Mouse (Mus musculus) CH12.LX (cell line): ENCODE measurements around the gene Sall4. TPM values are rescaled to one million over a fixed set of nuclear protein-coding genes. Genes with fewer than 3 reads are reported as not detected.

Source experiments
- DNase-seq: peaks from one replicate; pipeline ENCODE4 v3.0.0-alpha.2; 2013; ENCODE audit errors: extremely low read depth
- H3K27ac ChIP-seq: 2 replicates; pipeline ENCODE4 v1.5.1; 2012; ENCODE audit warnings: low read depth, mild to moderate bottlenecking, control low read depth, moderate library complexity; ENCODE audit not compliant: insufficient read depth
- H3K27me3 ChIP-seq: replicated peaks from 2 replicates; pipeline ENCODE3; 2012; ENCODE audit warnings: inconsistent platforms
- H3K36me3 ChIP-seq, 2 experiments: replicated peaks in 1 of 2; 2 replicates each; pipeline versions ENCODE3 to v1.6.1; 2012; ENCODE audit warnings: inconsistent platforms in 1 of 2, low read length in 1 of 2, mild to moderate bottlenecking in 1 of 2, mixed read lengths in 1 of 2, moderate library complexity in 1 of 2; ENCODE audit not compliant: control insufficient read depth in 1 of 2, insufficient read depth in 1 of 2
- H3K4me1 ChIP-seq, 2 experiments: 2 replicates each; pipeline ENCODE4 v1.6.1; 2012; ENCODE audit warnings: inconsistent platforms in 1 of 2, moderate library complexity in 1 of 2; ENCODE audit not compliant: insufficient read depth in 2 of 2, control insufficient read depth in 1 of 2
- H3K4me2 ChIP-seq: 2 replicates; pipeline ENCODE4 v1.6.1; 2012; ENCODE audit warnings: low read depth, mild to moderate bottlenecking, control low read depth; ENCODE audit not compliant: poor library complexity, insufficient read depth, severe bottlenecking
- H3K4me3 ChIP-seq, 3 experiments: fragments of 150-350 bp in 1 of 3; sonication (generic) in 1 of 3; replicated peaks in 1 of 3; 2 replicates each; pipeline versions ENCODE3 to v1.5.1; 2011 to 2012; ENCODE audit warnings: low read depth in 2 of 3, low read length in 2 of 3, mild to moderate bottlenecking in 2 of 3, moderate library complexity in 2 of 3, control low read depth in 1 of 3, improper control_type of control experiment in 1 of 3, inconsistent platforms in 1 of 3, mixed read lengths in 1 of 3; ENCODE audit not compliant: poor library complexity in 1 of 3
- H3K79me2 ChIP-seq: replicated peaks from 2 replicates; pipeline ENCODE4 v1.6.1; 2012; ENCODE audit warnings: mild to moderate bottlenecking, moderate library complexity; ENCODE audit not compliant: control insufficient read depth, poor library complexity, insufficient read depth, severe bottlenecking; ENCODE audit errors: extremely low read depth
- H3K9ac ChIP-seq: 2 replicates; pipeline ENCODE4 v1.6.1; 2012; ENCODE audit warnings: low read depth, mild to moderate bottlenecking, control low read depth, moderate library complexity; ENCODE audit not compliant: insufficient read depth
- H3K9me3 ChIP-seq: replicated peaks from 2 replicates; pipeline ENCODE3; 2012; ENCODE audit warnings: low read length, inconsistent platforms, mixed read lengths
- BHLHE40 ChIP-seq: IDR thresholded peaks from 2 replicates; pipeline ENCODE4 v1.6.1; 2011; ENCODE audit warnings: mild to moderate bottlenecking, low read depth, low read length, improper control_type of control experiment
- CTCF ChIP-seq, 2 experiments: IDR thresholded peaks in 1 of 2; conservative IDR thresholded peaks in 1 of 2; 2 replicates each; pipeline ENCODE4 v1.5.1; 2011 to 2012; ENCODE audit warnings: low read depth in 2 of 2, low read length in 2 of 2, improper control_type of control experiment in 1 of 2, inconsistent platforms in 1 of 2, mild to moderate bottlenecking in 1 of 2, moderate library complexity in 1 of 2
- ELF1 ChIP-seq: IDR thresholded peaks from 2 replicates; pipeline ENCODE4 v1.6.1; 2014; ENCODE audit warnings: low read depth, mild to moderate bottlenecking, inconsistent platforms, low read length, improper control_type of control experiment
- EP300 ChIP-seq: IDR thresholded peaks from 2 replicates; pipeline ENCODE4 v1.6.1; 2011; ENCODE audit warnings: low read length, improper control_type of control experiment
- ETS1 ChIP-seq: conservative IDR thresholded peaks from 2 replicates; pipeline ENCODE4 v1.6.1; 2012; ENCODE audit warnings: low read depth, mild to moderate bottlenecking, inconsistent platforms, low read length, improper control_type of control experiment, moderate library complexity
- GABPA ChIP-seq: IDR thresholded peaks from 2 replicates; pipeline ENCODE4 v1.6.1; 2012; ENCODE audit warnings: low read depth, low read length, improper control_type of control experiment, inconsistent platforms; ENCODE audit not compliant: insufficient replicate concordance
- HCFC1 ChIP-seq: IDR thresholded peaks from 2 replicates; pipeline ENCODE4 v1.6.1; 2012; ENCODE audit warnings: low read depth, mild to moderate bottlenecking, inconsistent platforms, low read length, improper control_type of control experiment
- IRF4 ChIP-seq: IDR thresholded peaks from 2 replicates; pipeline ENCODE4 v1.6.1; 2014; ENCODE audit warnings: low read depth, mild to moderate bottlenecking, inconsistent platforms, low read length, improper control_type of control experiment
- JUN ChIP-seq: IDR thresholded peaks from 2 replicates; pipeline ENCODE4 v1.6.1; 2011; ENCODE audit warnings: low read depth, mild to moderate bottlenecking, low read length, improper control_type of control experiment, moderate library complexity; ENCODE audit not compliant: insufficient read depth
- JUND ChIP-seq: conservative IDR thresholded peaks from 2 replicates; pipeline ENCODE4 v1.6.1; 2011; ENCODE audit warnings: low read depth, low read length, improper control_type of control experiment
- KAT2A ChIP-seq: IDR thresholded peaks from 2 replicates; pipeline ENCODE4 v1.6.1; 2012; ENCODE audit warnings: low read length, improper control_type of control experiment, inconsistent platforms; ENCODE audit not compliant: insufficient replicate concordance
- MAFK ChIP-seq: IDR thresholded peaks from 2 replicates; pipeline ENCODE4 v1.6.1; 2011; ENCODE audit warnings: low read length, improper control_type of control experiment; ENCODE audit not compliant: insufficient replicate concordance
- MAX ChIP-seq: IDR thresholded peaks from 2 replicates; pipeline ENCODE4 v1.6.1; 2011; ENCODE audit warnings: low read length, improper control_type of control experiment
- MAZ ChIP-seq: IDR thresholded peaks from 2 replicates; pipeline ENCODE4 v1.6.1; 2012; ENCODE audit warnings: low read depth, mild to moderate bottlenecking, inconsistent platforms, low read length, improper control_type of control experiment, moderate library complexity
- MEF2A ChIP-seq: IDR thresholded peaks from 2 replicates; pipeline ENCODE4 v1.6.1; 2014; ENCODE audit warnings: low read depth, mild to moderate bottlenecking, inconsistent platforms, low read length, improper control_type of control experiment, borderline replicate concordance
- NELFE ChIP-seq: IDR thresholded peaks from 2 replicates; pipeline ENCODE4 v1.6.1; 2011; ENCODE audit warnings: low read depth, low read length, improper control_type of control experiment
- POLR2A ChIP-seq: IDR thresholded peaks from 2 replicates; pipeline ENCODE4 v1.6.1; 2011; ENCODE audit warnings: low read depth, mild to moderate bottlenecking, improper control_type of control experiment, low read length
- POLR2AphosphoS2 ChIP-seq: IDR thresholded peaks from 2 replicates; pipeline ENCODE4 v1.6.1; 2011; ENCODE audit warnings: low read depth, low read length, improper control_type of control experiment
- RCOR1 ChIP-seq: conservative IDR thresholded peaks from 2 replicates; pipeline ENCODE4 v1.6.1; 2012; ENCODE audit warnings: low read depth, mild to moderate bottlenecking, inconsistent platforms, low read length, improper control_type of control experiment
- SIN3A ChIP-seq: IDR thresholded peaks from 2 replicates; pipeline ENCODE4 v1.6.1; 2012; ENCODE audit warnings: low read length, improper control_type of control experiment, inconsistent platforms
- TBP ChIP-seq: conservative IDR thresholded peaks from 2 replicates; pipeline ENCODE4 v1.6.1; 2011; ENCODE audit warnings: low read depth, low read length, improper control_type of control experiment
- TCF12 ChIP-seq: IDR thresholded peaks from 2 replicates; pipeline ENCODE4 v1.6.1; 2014; ENCODE audit warnings: low read depth, mild to moderate bottlenecking, inconsistent platforms, low read length, improper control_type of control experiment
- UBTF ChIP-seq: IDR thresholded peaks from 2 replicates; pipeline ENCODE4 v1.6.1; 2012; ENCODE audit warnings: low read depth, mild to moderate bottlenecking, inconsistent platforms, low read length, improper control_type of control experiment, moderate library complexity
- USF2 ChIP-seq: conservative IDR thresholded peaks from 2 replicates; pipeline ENCODE4 v1.6.1; 2011; ENCODE audit warnings: low read depth, low read length, improper control_type of control experiment
- ZKSCAN1 ChIP-seq: IDR thresholded peaks from 2 replicates; pipeline ENCODE4 v1.6.1; 2012; ENCODE audit warnings: low read depth, inconsistent platforms, low read length, improper control_type of control experiment, borderline replicate concordance
- dilution Hi-C: fragments of 300-500 bp; cut with MboI; formaldehyde crosslinking; loops from 2 replicates; pipeline ENCODE4 v1.14.3; 2020; ENCODE audit warnings: low sequenced_read_pairs; ENCODE audit not compliant: extremely low pct_unique_long_range_greater_than_20kb, extremely low pct_ligation_motif_present
- in situ Hi-C: fragments of 300-500 bp; cut with MboI; formaldehyde crosslinking; loops from 3 replicates; pipeline ENCODE4 v1.14.3; 2019; ENCODE audit warnings: low sequenced_read_pairs, low pct_ligation_motif_present, low pct_unique_long_range_greater_than_20kb, mixed read lengths
- polyA plus RNA-seq: library from polyadenylated mRNA; unstranded; fragments of >175 nt; gene quantifications from 2 replicates; pipeline ENCODE4 v1.2.1, GENCODE M21; 2012; ENCODE audit warnings: low read depth; ENCODE audit not compliant: insufficient read length
- total RNA-seq, 2 experiments: library from RNA; depleted of rRNA; stranded (reverse); fragments of 300-350 nt in 1 of 2; fragments of >200 nt in 1 of 2; gene quantifications; 2 replicates each; pipeline ENCODE4 v1.2.3; 2012 to 2014

The Sall4 gene
- total and polyA plus RNA-seq, 3 experiments: not detected

DNA sequence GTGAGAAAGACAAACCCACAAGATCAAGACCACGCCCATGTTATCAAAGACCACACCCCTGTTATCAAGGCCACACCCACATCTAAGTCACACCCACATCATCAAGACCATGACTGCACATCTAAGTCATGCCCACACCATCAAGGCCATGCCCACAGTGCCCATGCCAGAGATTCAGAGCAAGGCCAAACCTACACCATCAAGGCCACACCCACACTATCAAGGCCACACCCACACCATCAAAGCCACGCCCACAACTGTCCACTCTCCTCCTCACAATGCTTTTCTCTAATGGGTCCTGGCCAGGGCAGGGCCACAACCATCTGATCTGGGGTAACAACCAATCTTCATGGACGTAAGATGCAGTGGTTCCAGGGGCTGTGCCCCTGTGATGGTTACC is 56.8 kb downstream of the Sall4 start:
- Histone ChIP-seq H3K9me3 (peaks cover 2% of the 10 kb centered on the region), H3K27ac (no peak overlapping the region), H3K9ac (no peak overlapping the region), H3K4me2 (no peak overlapping the region), H3K79me2 (no peaks in the 10 kb centered on the region), H3K4me3 (no peak overlapping the region), H3K36me3 (no peaks in the 10 kb centered on the region), H3K27me3 (peaks cover 4% of the 10 kb centered on the region), H3K4me1 (no peaks in the 10 kb centered on the region)
- dilution Hi-C loops: no loop called here
- no peak for DNase-seq
- in situ Hi-C loops: no loop called here
- no peak for TF ChIP-seq MAX
- TF ChIP-seq MEF2A: no peak
- TF ChIP-seq GABPA: no peak
- TF ChIP-seq POLR2A: no peak
- no peak for TF ChIP-seq ZKSCAN1
- no peak for TF ChIP-seq BHLHE40
- TF ChIP-seq KAT2A: no peak
- no peak for TF ChIP-seq CTCF (conservative IDR thresholded peaks at IDR 0.05 in 1 of 2, IDR thresholded peaks at IDR 0.05 in 1 of 2; ENCODE audit: low read depth in 2 of 2, low read length in 2 of 2)
- TF ChIP-seq MAFK: no peak
- no peak for TF ChIP-seq UBTF
- no peak for TF ChIP-seq JUN

DNA sequence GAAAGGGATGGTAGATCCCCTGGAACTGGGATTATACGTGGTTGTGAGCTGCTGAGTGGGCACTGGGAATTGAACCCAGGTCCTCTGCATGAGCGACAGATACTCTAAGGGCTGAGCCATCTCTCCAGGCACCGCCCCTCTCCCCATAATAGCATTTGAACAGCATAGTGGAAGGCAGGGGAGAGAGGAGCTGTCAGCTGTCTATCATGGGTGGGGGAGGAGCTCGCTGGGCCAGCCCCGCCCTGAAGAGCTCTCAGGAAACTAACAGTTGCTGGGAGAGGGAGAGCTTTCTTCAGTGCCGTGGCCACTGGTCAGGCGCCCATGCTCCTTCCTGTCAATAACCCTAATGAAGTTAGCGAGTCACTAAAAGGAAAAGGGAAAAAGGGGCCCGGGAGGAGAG is 60.0 kb downstream of the Sall4 start:
- DNase-seq: no peak
- Histone ChIP-seq H3K9ac (no peak overlapping the region), H3K4me2 (no peak overlapping the region), H3K27ac (no peak overlapping the region), H3K27me3 (no peaks in the 10 kb centered on the region), H3K4me3 (no peak overlapping the region), H3K79me2 (no peaks in the 10 kb centered on the region), H3K4me1 (no peaks in the 10 kb centered on the region)
- in situ Hi-C loops: no loop called here
- TF ChIP-seq GABPA (no peak), TCF12 (no peak), MAX (no peak), POLR2A (no peak), NELFE (no peak), IRF4 (no peak), SIN3A (no peak), JUN (no peak), ETS1 (no peak), TBP (no peak), ELF1 (no peak), RCOR1 (no peak), EP300 (no peak), JUND (no peak), POLR2AphosphoS2 (no peak), MAZ (no peak), MAFK (no peak), UBTF (no peak), USF2 (no peak), HCFC1 (no peak)
- TF ChIP-seq, all 38 proteins: peak for 0
- dilution Hi-C loops: no loop called here
- H3K9me3 ChIP-seq: peaks cover 5% of the 10 kb centered on the region
- no peaks in the 10 kb centered on the region for H3K36me3 ChIP-seq
